Mouse (Mus musculus) ES-Bruce4 (cell line): ENCODE data around the gene Cmtr1.

Source experiments
- CTCF ChIP-seq: IDR thresholded peaks from one replicate; pipeline ENCODE4 v1.8.1; 2011; ENCODE audit warnings: low read depth, low read length
- EP300 ChIP-seq: IDR thresholded peaks from 2 replicates; pipeline ENCODE4 v1.6.1; 2011; ENCODE audit warnings: low read depth, low read length; ENCODE audit not compliant: insufficient read depth

DNA sequence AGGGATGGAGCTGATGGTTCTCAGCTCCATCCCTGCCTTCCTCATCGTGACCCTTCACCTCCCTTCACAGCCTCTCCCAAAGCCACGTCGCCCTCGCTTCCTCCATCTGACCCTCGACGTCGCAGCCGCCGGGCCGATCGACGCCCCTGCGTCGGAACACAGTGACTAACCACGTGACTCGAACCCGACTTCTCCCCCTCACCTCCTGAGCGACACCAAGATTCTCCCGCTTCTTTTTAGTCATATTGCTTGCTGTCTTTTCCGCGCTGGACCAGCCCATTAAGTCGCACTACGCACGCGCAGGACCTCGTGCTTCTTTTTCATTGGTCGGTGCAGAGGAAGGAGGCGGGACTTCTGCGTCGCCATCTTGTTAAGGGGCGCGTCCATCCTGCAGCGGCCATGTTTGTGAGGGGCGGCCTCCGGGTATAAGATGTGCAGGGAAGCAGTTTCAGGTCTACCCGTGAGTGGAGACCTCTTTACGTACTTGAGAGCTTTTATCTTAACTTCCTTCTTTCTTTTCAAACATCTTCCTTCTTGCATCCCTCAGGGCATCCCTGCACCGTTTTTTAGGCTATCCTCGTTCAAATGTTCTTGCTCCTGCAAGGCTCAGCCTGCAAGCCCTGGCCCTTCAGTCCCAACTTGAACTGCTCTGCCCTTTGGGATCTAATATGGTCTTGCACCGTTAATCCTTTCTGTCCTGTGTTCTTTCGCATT is 56.5 kb downstream of the Cmtr1 start, which contains the start of gene Ccdc167:
- TF ChIP-seq CTCF (no peak), EP300 (0 out of 2 replicates have a peak, but pooled peaks have one; percentile 32)
